Mouse (Mus musculus) hindbrain, embryonic 15.5 days (tissue): Measurements from ENCODE around the gene Hpcal1. TPM values are rescaled to one million over a fixed set of nuclear protein-coding genes. Genes with fewer than 3 reads are reported as not detected.
A peak's percentile ranks its signal among the peaks of the same experiment; 100 is the strongest.

ENCODE experiments used
- ATAC-seq: fragments of 200-750 bp; cut with Nextera tagmentation; 2 replicates; pipeline ENCODE4 v1.8.0; 2017; ENCODE audit warnings: low read depth, moderate number of reproducible peaks, moderate TSS enrichment; ENCODE audit not compliant: low FRiP score
- H3K27ac ChIP-seq: fragments of 300-500 bp; sonication (generic); replicated peaks from 2 replicates; pipeline ENCODE4 v1.5.1; 2015; ENCODE audit warnings: mild to moderate bottlenecking, inconsistent platforms
- H3K27me3 ChIP-seq: fragments of 300-500 bp; sonication (generic); 2 replicates; pipeline ENCODE4 v1.6.1; 2015; ENCODE audit warnings: control low read depth, inconsistent platforms
- H3K36me3 ChIP-seq: fragments of 300-500 bp; sonication (generic); 2 replicates; pipeline ENCODE4 v1.6.1; 2015; ENCODE audit warnings: control low read depth, inconsistent platforms
- H3K4me1 ChIP-seq: fragments of 300-500 bp; sonication (generic); replicated peaks from 2 replicates; pipeline ENCODE4 v1.6.1; 2015; ENCODE audit warnings: control low read depth, inconsistent platforms
- H3K4me2 ChIP-seq: fragments of 300-500 bp; sonication (generic); 2 replicates; pipeline ENCODE4 v1.6.1; 2015; ENCODE audit warnings: moderate library complexity, mild to moderate bottlenecking, inconsistent platforms
- H3K4me3 ChIP-seq: fragments of 300-500 bp; sonication (generic); 2 replicates; pipeline ENCODE4 v1.5.1; 2015; ENCODE audit warnings: mild to moderate bottlenecking, inconsistent platforms
- H3K9ac ChIP-seq: fragments of 300-500 bp; sonication (generic); 2 replicates; pipeline ENCODE4 v1.6.1; 2015; ENCODE audit warnings: inconsistent platforms
- H3K9me3 ChIP-seq: fragments of 300-500 bp; sonication (generic); 2 replicates; pipeline ENCODE4 v1.6.1; 2016; ENCODE audit warnings: control low read depth, inconsistent platforms
- WGBS: fragments of 180-500 bp; shearing (Covaris S2); methylation state at CpG from one replicate; pipeline ENCODE4 v1.1.7; 2015; 5-methylcytosine and 5-hydroxymethylcytosine counted together
- polyA plus RNA-seq: library from polyadenylated mRNA; unstranded; fragments of >200 nt; fragmentation: Nextera tagmentation; extraction: Ambion mirVana; gene quantifications from 2 replicates; pipeline ENCODE4 v1.2.1, GENCODE M21; 2015

Gene Hpcal1
- polyA plus RNA-seq, 1 experiment from 2014 or later: 128 TPM

GRCm38 (mm10) chr12:17703866-17704265, 13.2 kb downstream of the Hpcal1 start:
- peaks cover 30% of the 10 kb centered on the region for H3K4me1 ChIP-seq
- H3K9ac ChIP-seq: no peak overlapping the region
- 98% methylated on average over 3 of the region's 3 CpGs for WGBS
- no peaks in the 10 kb centered on the region for H3K9me3 ChIP-seq
- no peak overlapping the region for H3K4me2 ChIP-seq
- ATAC-seq: no peak
- no peaks in the 10 kb centered on the region for H3K27me3 ChIP-seq
- no peak overlapping the region for H3K27ac ChIP-seq
- H3K4me3 ChIP-seq: no peak overlapping the region
- H3K36me3 ChIP-seq: no peaks in the 10 kb centered on the region

- Histone ChIP-seq H3K27ac (no peak overlapping the region), H3K4me2 (no peak overlapping the region)
These were observed 16.8 kb downstream of the Hpcal1 start for GRCm38 (mm10) chr12:17707472-17707871.

DNA sequence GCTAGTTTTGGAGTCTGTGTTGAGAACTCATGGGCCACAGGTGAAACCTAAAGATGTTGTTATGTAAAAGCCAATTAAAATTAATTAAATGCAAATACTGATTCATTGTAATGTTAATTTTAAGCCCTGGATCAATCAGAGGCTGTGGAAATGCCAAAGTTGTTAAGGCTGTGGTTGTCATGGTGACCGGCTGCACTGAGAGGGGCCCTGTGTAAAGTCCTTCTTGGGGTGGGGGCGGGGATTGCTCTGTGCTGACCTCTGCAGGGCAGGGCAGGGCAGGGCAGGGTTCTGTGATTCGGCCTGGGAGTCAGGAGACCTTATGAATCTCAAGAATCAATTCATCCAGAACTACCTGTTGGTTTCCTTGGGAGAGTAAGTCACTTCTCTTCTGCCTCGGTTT, 18.8 kb downstream of the Hpcal1 start:
- H3K4me3 ChIP-seq: no peak overlapping the region
- H3K4me2 ChIP-seq: no peak overlapping the region
- WGBS: 18% methylated on average over 4 of the region's 4 CpGs
- H3K36me3 ChIP-seq: no peaks in the 10 kb centered on the region
- no peak for ATAC-seq
- H3K9ac ChIP-seq: no peak overlapping the region
- H3K27ac ChIP-seq: no peak overlapping the region
- H3K9me3 ChIP-seq: no peaks in the 10 kb centered on the region
- H3K4me1 ChIP-seq: peaks cover 36% of the 10 kb centered on the region
- no peaks in the 10 kb centered on the region for H3K27me3 ChIP-seq

More at GRCm38 (mm10) chr12:17707472-17707871, 16.8 kb downstream of the Hpcal1 start:
- no peaks in the 10 kb centered on the region for H3K36me3 ChIP-seq
- H3K27me3 ChIP-seq: no peaks in the 10 kb centered on the region
- H3K4me1 ChIP-seq: peaks cover 31% of the 10 kb centered on the region
- H3K9me3 ChIP-seq: no peaks in the 10 kb centered on the region
- H3K9ac ChIP-seq: no peak overlapping the region
- H3K4me3 ChIP-seq: no peak overlapping the region
- no peak for ATAC-seq

DNA sequence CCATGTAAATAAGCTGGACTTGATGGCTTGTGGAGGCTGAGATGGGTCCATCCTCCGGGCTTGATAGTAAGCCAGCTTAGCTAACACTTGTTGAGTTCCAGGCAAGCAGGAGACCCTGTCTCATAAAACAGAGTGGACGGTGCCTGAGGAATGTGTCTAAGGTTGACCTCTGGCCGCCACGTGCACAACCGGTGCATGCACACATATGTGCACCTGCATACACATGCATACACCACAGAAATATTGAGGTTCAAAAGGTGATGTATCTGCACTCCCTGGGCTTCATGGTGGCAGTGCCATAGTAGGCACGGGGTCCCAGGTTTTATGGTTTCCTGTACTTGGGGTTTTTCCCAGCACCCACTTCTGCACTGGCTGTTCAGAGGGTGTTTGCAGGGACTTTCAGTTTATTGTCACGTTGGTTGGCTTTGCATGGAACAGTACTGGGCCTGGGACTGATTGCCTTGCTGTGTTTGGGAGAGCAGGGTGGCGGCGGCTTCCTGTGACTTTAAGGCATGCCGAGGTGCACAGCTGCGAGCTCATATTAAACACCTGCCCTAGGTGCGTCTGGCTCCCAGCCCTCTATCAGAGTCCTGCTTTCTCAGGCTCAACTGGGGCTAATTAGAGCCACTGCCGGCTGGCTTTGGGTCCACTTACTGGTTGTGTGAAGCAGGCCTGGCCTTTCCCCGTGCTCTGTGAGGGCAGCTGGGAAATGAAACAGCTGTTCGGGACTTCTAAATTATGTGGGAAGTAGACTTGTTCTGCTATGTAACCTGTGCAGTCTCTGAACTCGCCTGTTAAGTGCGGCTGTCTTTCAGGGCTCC, 19.5 kb downstream of the Hpcal1 start:
- no peaks in the 10 kb centered on the region for H3K36me3 ChIP-seq
- H3K9ac ChIP-seq: no peak overlapping the region
- H3K4me2 ChIP-seq: no peak overlapping the region
- H3K27me3 ChIP-seq: no peaks in the 10 kb centered on the region
- WGBS: 76% methylated on average over 17 of the region's 17 CpGs
- H3K9me3 ChIP-seq: no peaks in the 10 kb centered on the region
- peak; percentile 20; the same call in 1 of the 2 replicates for ATAC-seq
- no peak overlapping the region for H3K4me3 ChIP-seq
- H3K27ac ChIP-seq: no peak overlapping the region
- peaks cover 36% of the 10 kb centered on the region for H3K4me1 ChIP-seq

- Histone ChIP-seq H3K27ac (no peak overlapping the region), H3K4me1 (peaks cover 36% of the 10 kb centered on the region), H3K9ac (no peak overlapping the region), H3K27me3 (no peaks in the 10 kb centered on the region), H3K4me3 (no peak overlapping the region), H3K36me3 (no peaks in the 10 kb centered on the region), H3K9me3 (no peaks in the 10 kb centered on the region), H3K4me2 (no peak overlapping the region)
- WGBS: 38% methylated on average over 3 of the region's 3 CpGs
- ATAC-seq: no peak
These were observed 20.1 kb downstream of the Hpcal1 start for GRCm38 (mm10) chr12:17710747-17711092.

GRCm38 (mm10) chr12:17711731-17712388, 21.2 kb downstream of the Hpcal1 start:
- H3K27ac ChIP-seq: no peak overlapping the region
- no peak overlapping the region for H3K9ac ChIP-seq
- H3K9me3 ChIP-seq: no peaks in the 10 kb centered on the region
- H3K4me2 ChIP-seq: no peak overlapping the region
- no peak for ATAC-seq
- H3K4me1 ChIP-seq: peaks cover 36% of the 10 kb centered on the region
- 79% methylated on average over 6 of the region's 6 CpGs for whole genome bisulfite sequencing
- no peak overlapping the region for H3K4me3 ChIP-seq
- H3K27me3 ChIP-seq: no peaks in the 10 kb centered on the region
- no peaks in the 10 kb centered on the region for H3K36me3 ChIP-seq

DNA sequence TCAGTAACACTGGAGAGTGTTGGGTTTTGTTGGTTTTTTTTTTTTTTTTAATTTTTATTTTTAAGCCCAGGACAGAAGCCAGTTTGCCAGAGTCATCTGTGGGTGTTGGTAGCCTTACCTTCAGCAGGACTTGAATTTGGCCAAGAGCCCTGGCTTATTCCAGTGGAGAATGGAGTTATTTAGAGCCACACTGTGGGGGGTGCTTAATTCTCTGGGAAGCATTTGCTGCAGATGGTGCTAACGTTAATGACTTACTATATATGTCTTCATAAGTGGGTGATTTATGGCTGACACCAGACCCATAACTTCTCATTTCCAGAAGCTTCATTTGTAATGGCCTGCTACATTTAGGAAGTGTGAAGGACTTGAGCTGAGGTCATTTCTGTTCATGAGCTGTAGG, 21.9 kb downstream of the Hpcal1 start:
- Histone ChIP-seq H3K9ac (no peak overlapping the region), H3K4me2 (no peak overlapping the region), H3K4me3 (no peak overlapping the region), H3K27me3 (no peaks in the 10 kb centered on the region), H3K36me3 (no peaks in the 10 kb centered on the region), H3K9me3 (no peaks in the 10 kb centered on the region), H3K4me1 (peaks cover 36% of the 10 kb centered on the region), H3K27ac (no peak overlapping the region)
- no peak for ATAC-seq
- 33% methylated on average over 1 of the region's 1 CpGs for WGBS

DNA sequence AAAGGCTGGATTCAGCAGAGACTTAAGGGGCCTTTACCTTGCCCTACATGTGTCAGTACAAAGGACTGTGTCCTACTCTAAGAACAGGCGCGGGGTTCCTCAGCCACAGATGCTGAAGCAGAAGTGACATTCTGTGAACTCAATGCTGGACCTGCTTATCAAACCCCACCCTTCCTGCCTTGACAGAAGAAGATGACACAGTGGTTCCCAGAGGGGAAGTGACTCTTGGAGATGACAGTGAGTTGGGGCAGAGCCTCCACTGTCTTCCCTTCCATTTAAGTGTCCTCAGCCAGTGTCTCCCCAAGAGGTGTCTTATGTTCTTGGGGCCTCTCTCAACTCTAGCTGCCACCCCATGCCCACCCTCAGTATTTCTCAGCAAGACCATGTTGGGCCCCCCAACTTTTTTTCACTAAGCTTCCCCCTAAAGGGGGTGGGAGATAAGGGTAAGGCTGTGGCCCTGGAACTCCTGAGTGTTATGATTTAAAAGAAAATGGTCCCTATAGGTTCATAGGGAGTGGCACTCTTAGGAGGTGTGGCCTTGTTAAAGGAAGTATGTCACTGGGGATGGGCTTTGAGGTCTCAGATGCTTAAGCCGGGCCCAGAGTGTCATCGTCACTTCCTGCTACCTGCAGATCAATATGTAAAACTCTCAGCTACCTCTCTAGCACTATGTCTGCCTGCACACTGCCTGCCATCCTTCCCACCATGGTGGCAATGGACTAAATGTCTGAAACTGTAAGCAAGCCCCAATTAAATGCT, 25.2 kb downstream of the Hpcal1 start:
- H3K27ac ChIP-seq: no peak overlapping the region
- 95% methylated on average over 4 of the region's 4 CpGs for WGBS
- no peaks in the 10 kb centered on the region for H3K27me3 ChIP-seq
- H3K4me3 ChIP-seq: no peak overlapping the region
- no peaks in the 10 kb centered on the region for H3K36me3 ChIP-seq
- H3K4me2 ChIP-seq: no peak overlapping the region
- ATAC-seq: no peak
- H3K9ac ChIP-seq: no peak overlapping the region
- peaks cover 17% of the 10 kb centered on the region; the same call in 1 of the 2 replicates for H3K4me1 ChIP-seq
- H3K9me3 ChIP-seq: no peaks in the 10 kb centered on the region

GRCm38 (mm10) chr12:17717257-17717656, 26.6 kb downstream of the Hpcal1 start:
- H3K9me3 ChIP-seq: no peaks in the 10 kb centered on the region
- 0 out of 2 replicates have a peak, but pooled peaks cover 7% of the 10 kb centered on the region for H3K4me1 ChIP-seq
- H3K9ac ChIP-seq: no peak overlapping the region
- H3K27ac ChIP-seq: no peak overlapping the region
- H3K4me3 ChIP-seq: no peak overlapping the region
- no peaks in the 10 kb centered on the region for H3K36me3 ChIP-seq
- H3K4me2 ChIP-seq: no peak overlapping the region
- ATAC-seq: no peak
- WGBS: 88% methylated on average over 1 of the region's 1 CpGs
- no peaks in the 10 kb centered on the region for H3K27me3 ChIP-seq

DNA sequence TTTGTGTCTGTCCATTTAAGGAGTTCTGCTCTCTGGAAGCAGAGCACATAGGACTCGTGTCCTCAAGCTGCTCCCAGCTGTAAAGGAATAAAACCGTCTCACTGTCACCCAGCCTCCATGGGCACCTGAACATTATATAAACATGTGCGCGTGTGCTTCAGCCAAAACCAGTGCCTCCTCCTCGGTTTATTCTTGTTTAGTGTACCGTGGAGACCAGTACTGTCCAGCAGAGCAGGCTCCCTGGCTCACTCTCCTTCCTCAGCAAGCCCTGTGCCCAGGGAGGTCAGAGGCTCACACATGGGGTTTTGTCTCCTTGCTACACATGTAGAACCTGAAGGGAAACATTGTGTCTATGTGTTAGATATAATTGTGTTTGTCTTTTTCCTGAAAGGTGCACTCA, 27.5 kb downstream of the Hpcal1 start:
- H3K27ac ChIP-seq: no peak overlapping the region
- no peaks in the 10 kb centered on the region for H3K9me3 ChIP-seq
- H3K9ac ChIP-seq: no peak overlapping the region
- no peak overlapping the region for H3K4me2 ChIP-seq
- H3K36me3 ChIP-seq: no peaks in the 10 kb centered on the region
- no peak for ATAC-seq
- no peaks in the 10 kb centered on the region for H3K27me3 ChIP-seq
- no peaks in the 10 kb centered on the region for H3K4me1 ChIP-seq
- WGBS: 75% methylated on average over 6 of the region's 6 CpGs
- no peak overlapping the region for H3K4me3 ChIP-seq

GRCm38 (mm10) chr12:17721058-17721457, 30.4 kb downstream of the Hpcal1 start:
- Histone ChIP-seq H3K9ac (no peak overlapping the region), H3K27me3 (no peaks in the 10 kb centered on the region), H3K4me2 (no peak overlapping the region), H3K27ac (no peak overlapping the region), H3K9me3 (no peaks in the 10 kb centered on the region), H3K36me3 (no peaks in the 10 kb centered on the region), H3K4me3 (no peak overlapping the region), H3K4me1 (peaks cover 3% of the 10 kb centered on the region; the same call in 1 of the 2 replicates)
- no peak for ATAC-seq
